Mouse (Mus musculus) activated CD4-positive, CD25-positive, alpha-beta regulatory T cell, adult 4 months (primary cell): ENCODE results near the gene Gm29564. TPM values are rescaled to one million over a fixed set of nuclear protein-coding genes. Genes with fewer than 3 reads are reported as not detected.
"Not testable (repeated sequence)": the region's sequence is repeated elsewhere in the genome, so short reads cannot be mapped to it uniquely, and the experiment has no call there.

ENCODE experiments used
- ATAC-seq: one replicate; pipeline ENCODE4 v1.8.0; 2017
- polyA plus RNA-seq, 2 experiments: library from polyadenylated mRNA; unstranded; fragments of 100-300 nt; shearing (Covaris generic); gene quantifications; one replicate each; pipeline ENCODE4 v1.2.1; 2017

The Gm29564 gene
- not detected for polyA plus RNA-seq

DNA sequence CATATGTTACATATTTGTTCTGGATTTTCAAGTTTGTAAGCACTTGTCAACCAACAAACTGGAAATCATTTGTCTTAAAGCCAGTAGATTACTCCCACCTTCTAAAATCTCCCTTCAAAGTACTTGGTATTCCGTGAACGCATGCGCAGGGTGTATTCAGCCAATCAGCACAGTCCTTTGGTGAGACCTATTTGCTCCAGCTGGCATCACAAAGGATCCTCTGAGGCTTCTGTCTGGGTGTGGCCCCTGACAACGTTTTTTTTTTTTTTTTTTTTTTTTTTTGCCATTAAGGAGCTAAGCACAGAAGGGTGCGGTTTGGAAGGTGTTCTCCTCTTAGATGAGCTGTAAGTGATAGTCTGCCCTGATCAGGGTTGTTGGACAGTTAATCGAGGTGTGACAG, at the start of gene Gm29564:
TSS of gene Gm29564 (plus strand) at position 301 of the 400 bp plus-strand sequence.
- ATAC-seq, result not testable (repeated sequence)

Other genes starting within 250 kb of the Gm29564 start
- not detected for gene Gm20867, start 249.8 kb upstream of the Gm29564 start, polyA plus RNA-seq